Mouse (Mus musculus) lung, postnatal 4 days (tissue): ENCODE measurements around the gene Lrrc4.

Experiments
- DNase-seq, 2 experiments: peaks; one replicate each; pipeline ENCODE4 v3.0.0; 2021

Gene Lrrc4

GRCm38 (mm10) chr6:28831011-28831853 is at the start of gene Lrrc4:
TSS of gene Lrrc4 (minus strand) at chr6:28831747.
- no peak for DNase-seq

- DNase-seq: no peak
Observed at GRCm38 (mm10) chr6:28880909-28881308, 49.4 kb upstream of the Lrrc4 start.

- DNase-seq: no peak
Observed at GRCm38 (mm10) chr6:28879315-28879714, 47.8 kb upstream of the Lrrc4 start.

- peak in 1 of 2 experiments; percentile 9 for DNase-seq
Observed at GRCm38 (mm10) chr6:28877945-28878666, 46.6 kb upstream of the Lrrc4 start.

DNA sequence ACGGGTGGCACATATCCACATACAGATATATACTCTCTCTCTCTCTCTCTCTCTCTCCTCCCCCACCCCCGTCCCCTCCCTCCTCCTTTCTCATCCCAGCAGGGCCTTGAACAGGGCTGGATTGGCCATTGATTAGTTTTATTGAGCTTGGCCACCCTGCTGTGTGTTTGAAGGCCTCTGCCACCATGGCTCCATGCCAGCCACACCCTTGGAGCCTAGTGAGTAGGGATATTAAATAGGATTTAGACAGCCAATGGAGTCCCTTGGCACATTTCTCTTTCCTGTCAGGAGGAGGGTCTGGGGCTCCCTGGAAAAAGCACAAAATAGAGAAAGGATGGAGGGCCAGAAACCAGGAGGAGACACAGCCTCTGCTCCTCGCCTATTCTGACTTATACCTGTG is 44.9 kb upstream of the Lrrc4 start:
- DNase-seq: no peak

GRCm38 (mm10) chr6:28875333-28875732 is 43.8 kb upstream of the Lrrc4 start:
- no peak for DNase-seq

GRCm38 (mm10) chr6:28874759-28875158 is 43.2 kb upstream of the Lrrc4 start:
- DNase-seq: no peak

DNA sequence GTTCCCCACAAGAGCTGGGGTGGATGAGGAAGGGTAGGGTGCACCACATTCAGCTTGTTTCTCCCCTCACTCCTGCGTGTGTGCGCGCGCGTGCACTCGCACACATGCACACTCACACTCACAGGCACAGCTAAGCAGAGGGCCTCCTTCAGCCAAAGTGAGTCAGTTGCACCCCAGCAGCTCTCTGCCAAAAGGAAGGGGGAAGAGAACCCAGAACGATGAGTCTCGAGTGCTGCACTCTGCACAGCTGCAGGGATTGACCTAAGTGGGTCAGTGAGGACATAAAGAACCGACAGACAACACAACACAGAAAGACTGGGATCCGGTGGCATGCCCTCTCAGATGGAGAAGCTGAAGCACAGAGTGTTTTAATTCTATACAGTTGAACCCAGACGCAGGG is 42.5 kb upstream of the Lrrc4 start:
- no peak for DNase-seq

DNA sequence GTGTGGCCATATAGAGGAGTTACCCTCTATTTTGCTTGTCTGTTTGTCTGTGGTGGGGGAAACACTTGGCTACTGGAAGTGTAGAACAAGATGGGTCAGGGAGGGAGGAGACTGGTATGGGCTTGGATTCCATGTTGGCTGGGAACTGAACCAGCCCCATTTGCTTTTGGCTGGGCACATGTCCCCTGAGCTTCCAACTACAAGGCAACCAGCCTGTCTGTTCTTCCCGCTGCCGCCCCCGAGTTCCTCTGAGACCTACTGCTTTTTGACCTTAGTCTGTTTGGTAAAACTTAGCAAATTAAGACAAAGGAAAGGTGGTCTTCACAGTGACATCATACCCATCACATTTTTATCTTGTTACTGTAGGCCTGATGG is 40.9 kb upstream of the Lrrc4 start:
- DNase-seq: no peak

- no peak for DNase-seq
Observed at GRCm38 (mm10) chr6:28871725-28872420, 40.3 kb upstream of the Lrrc4 start.

GRCm38 (mm10) chr6:28867516-28868251 is 36.1 kb upstream of the Lrrc4 start:
- DNase-seq: no peak

DNA sequence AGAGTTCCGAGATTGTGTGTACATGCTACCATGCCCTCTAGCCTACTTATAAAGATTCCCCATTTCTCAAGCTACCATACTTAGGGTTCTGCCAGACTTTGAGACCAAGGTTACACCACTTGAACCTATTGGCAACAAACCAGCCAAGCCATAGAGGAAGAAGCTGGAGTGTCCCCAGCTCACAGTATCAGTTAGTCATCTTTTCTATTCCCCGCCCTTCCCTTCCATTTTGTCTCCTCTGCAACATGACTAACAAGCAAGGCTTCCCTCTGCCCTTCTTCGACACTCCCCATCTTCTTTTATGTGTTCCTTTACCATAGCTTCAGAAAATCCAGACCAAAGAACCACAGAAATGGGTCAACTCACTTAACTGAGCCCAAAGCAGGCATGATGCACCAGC is 34.7 kb upstream of the Lrrc4 start:
- DNase-seq: no peak

GRCm38 (mm10) chr6:28865112-28865511 is 33.6 kb upstream of the Lrrc4 start:
- DNase-seq: no peak

DNA sequence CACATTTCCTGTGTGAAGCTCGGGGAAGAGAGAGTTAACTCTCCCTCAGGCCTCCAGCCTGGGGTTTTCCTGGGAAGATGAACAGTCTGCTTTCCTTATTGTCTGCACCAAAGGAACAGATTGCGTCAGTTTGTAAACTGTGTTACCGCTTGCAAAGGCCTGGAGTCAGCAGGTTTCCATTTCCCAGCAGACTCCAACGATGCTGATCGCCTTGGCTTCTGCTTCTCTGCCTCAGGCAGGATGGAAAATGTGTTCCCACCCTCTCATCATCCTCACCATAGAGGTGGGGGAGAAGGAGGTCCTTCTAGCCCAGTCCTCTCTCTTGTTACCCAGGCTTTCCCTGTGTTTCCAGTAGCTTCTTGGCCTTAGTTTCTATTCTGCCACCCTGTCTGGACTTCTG is 33.1 kb upstream of the Lrrc4 start:
- DNase-seq: peak; percentile 25 to 50

GRCm38 (mm10) chr6:28862304-28862703 is 30.8 kb upstream of the Lrrc4 start:
- DNase-seq: no peak

GRCm38 (mm10) chr6:28860922-28861321 is 29.4 kb upstream of the Lrrc4 start:
- no peak for DNase-seq

- no peak for DNase-seq
Observed at GRCm38 (mm10) chr6:28860450-28860849, 28.9 kb upstream of the Lrrc4 start.

DNA sequence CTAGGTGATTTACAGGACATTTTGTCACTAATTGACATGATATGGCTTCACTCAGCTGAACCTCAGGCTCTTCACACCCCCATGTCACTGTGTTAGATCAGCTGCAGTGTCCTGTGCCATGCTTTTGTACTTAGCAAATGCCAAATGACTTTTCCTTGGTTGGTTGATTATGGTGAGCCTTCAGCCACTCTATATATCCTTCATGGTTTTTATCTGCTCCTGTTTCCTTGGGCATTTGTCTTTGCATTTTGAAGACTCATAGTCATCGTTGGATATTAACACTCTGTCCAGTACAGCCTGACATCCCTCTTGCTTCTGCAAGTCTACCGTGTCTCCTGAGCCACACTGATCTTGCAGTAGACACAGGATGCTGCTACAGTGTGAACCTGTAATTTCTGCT is 27.5 kb upstream of the Lrrc4 start:
- DNase-seq: no peak

DNA sequence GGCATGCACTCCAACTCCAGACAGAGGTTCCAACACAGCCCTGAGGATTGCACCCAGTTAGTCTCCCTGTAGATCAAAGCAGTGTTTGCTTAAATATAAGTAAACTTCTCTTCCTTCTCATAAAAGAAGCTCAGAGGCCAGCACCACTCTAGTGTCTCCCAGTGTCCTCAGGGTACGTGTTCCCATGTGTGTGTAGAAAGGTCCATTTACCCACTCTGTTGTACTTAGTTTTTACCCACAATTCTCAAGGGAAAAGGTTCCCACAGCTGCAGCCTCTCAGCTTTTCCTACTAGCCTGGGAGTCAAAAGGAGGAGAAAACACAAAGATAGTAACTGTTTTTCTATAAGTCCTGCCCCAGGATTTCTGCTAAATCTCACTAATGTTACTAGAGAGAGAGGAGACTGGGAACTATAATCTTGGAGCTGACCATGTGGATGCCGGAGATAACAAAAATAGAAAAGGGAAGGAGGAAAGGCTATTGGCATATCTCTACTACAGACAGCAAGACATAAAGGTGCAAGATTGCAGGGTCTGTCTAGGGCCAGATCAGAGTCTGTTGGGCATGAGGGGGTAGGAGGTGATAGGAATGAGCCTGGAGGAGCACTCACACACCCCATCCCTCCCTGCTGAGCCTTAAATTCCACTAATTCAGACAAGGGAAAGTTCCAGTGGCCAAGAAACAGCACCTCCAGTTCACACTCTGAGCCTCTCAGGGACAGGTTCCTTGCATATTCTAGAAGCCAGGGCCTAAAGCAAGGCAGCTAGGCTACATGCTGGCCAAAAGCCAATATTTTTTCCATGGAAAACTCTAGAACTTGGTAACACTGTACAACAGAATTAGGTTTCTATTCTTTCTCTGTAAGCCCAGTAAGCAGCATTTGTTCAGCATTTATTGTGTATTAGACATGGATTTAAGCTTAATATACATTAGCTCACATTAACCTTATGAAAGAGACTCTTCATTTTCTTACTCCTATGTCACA is 25.9 kb upstream of the Lrrc4 start:
- no peak for DNase-seq

GRCm38 (mm10) chr6:28856789-28857188 is 25.2 kb upstream of the Lrrc4 start:
- no peak for DNase-seq

GRCm38 (mm10) chr6:28855442-28855841 is 23.9 kb upstream of the Lrrc4 start:
- no peak for DNase-seq

- no peak for DNase-seq
Observed at GRCm38 (mm10) chr6:28854598-28854997, 23.1 kb upstream of the Lrrc4 start.
